Mouse (Mus musculus): ENCODE data around the gene Por. TPM values are rescaled to one million over a fixed set of nuclear protein-coding genes. Genes with fewer than 3 reads are reported as not detected.

Gene Por
- total RNA-seq, 2 experiments from 2014 or later, result 23.5 to 39.7 TPM

DNA sequence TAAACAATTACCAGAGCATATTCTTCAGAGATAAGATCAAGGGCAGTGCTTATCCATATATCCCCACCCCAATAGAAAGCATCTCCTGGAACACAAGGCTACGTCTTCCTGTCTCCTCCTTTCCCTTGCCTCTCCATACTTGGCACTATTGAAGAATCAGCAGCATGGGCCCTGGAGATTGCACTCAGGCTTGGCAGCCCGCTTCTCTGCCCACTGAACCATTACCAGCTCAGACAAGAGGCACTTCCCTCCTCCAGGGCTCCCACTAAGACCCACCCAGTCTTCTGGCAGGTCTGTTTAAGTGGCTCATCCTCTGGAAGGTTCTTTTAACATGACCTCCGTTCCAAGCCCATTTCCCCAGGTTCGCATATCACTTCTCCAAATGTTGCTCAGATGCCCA, 106.7 kb downstream of the Por start:
- no peak for DNase-seq

DNA sequence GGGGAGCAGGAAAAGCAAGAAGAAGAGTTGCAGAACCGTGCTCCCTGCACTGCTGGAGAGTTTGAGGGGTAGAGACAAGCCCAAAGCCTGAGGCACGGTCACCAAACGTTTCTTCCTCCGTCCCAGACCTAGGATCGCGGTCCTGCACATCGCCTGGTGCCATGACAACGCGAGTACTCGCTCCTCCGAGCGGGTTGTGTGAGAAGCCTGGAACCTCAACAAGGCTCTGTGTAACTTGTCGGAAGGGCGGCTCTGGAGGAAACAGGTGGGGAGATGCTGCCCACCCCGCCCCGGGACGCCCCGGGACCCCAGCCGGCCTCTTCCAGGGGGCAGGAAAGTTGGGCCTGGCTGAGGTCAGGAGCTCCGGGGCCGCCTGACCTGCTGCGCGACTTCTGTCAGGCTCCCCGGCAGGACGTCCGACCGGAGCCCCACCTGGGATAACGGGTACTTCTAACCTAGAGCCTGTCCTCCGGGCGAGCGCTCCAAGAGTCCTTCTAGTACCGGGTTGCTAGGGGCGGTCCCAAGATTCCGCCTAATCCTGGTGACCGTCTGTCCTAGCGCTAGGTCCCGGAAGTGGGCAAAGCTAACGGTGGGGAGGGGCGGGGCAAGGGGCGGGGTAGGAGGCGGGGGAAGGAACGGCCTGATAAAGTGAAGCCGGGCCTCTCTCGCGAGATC, 108.1 kb downstream of the Por start, which contains the start of gene Styxl1:
Gene Styxl1 (minus strand): TSS at position 590 of the 675 bp plus-strand sequence.
- DNase-seq, result no peak

DNA sequence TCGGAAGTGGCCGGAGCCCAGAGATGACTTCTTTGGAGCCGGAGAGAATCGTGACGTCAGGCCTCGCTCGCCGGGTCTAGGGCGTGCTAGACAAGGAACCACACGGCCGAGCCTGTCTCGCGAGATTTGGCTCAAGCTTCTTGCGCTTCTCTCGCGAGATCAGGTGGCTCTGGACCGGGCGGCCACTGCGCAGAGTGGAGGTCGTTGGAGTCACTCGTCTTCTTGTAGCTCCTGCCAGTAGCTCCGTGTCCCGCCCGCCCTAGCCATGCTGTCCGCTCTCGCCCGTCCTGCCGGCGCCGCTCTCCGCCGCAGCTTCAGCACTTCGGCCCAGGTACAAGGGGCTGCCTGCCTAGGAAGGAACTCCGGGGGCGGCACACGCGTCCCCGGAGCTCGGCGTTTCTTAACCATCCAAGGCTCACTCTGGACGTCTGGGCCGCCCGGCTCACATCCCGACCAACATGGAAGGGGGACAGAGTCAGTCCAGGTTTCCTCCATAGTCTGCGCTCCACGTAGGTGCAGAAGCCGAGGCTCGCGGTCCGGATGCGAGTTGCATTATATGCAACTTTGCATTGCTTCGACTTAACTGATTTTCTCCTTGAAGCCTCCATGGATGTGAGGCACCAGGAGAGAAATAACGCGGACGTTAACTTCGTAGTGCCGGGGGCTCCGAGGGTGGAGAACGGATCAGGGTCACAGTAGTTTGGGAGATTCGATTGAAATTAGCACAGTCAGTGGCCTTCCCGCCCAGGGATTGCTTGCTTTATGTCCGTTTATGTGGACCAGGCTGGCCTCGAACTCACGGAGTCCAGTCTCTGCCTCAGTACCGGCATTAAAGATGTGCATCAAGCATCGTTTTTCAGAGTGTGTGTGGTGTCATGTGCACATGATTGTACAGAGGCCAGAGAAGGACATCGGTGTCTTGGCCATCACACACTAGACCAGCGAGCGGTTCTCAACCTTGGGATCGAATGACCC, 108.9 kb downstream of the Por start, which contains the start of gene Mdh2:
Gene Mdh2 (plus strand): TSS at position 10 of the 975 bp plus-strand sequence.
- DNase-seq, result peak; percentile 99

DNA sequence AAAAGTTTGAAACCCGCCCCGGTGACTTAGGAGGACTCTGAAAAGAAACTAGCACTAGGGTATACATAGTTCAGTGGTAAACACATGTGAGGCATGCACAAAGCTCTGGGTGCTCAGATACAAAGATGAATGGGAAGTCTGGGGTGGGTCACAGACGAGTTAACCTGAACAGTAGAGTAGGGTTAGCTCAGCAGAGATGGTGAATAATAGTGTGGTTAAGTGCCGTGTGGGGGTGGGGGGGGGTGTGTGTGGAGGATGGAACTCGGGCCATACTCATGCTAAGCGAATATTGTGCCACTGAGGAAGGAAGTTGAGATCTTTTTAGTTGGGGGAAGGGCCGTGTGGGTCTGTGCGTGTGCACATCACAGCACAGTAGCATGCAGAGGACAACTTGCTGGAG, 110.5 kb downstream of the Por start:
- DNase-seq, result no peak

DNA sequence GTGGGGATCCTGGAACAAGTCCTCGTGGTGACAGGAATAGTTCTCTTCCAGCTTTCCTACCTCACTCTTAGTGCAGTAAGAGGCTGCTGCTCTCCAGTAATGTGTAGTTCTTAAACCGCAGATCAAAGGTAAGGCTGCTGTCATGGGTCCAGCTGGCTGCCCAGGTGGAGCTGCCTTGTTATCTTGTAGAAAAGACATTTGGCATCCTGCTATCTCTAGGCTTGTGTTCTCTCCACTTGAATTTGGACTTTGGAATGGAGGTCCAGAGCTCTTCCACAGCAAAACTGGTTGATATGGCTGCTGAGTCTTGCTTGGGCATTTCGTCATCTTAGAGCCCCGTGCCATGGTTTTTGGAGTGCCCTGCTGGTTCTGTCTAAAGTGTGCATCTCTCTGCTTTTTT, 113.1 kb downstream of the Por start:
- DNase-seq, result no peak

Small RNAs within 50 kb of the gene (microRNA-seq; reads per million reads assigned to microRNA genes)
- 0 reads per million in 2 experiments for gene Mir7034 (ENCODE audit: borderline replicate concordance in 2 of 2)

Other genes starting within 250 kb of the Por start
- 10 to 100 TPM; 24.6 to 28.7 TPM for gene Hip1, start 124.9 kb upstream of the Por start, total RNA-seq (2021)
- gene Ccl26, start 106.5 kb upstream of the Por start, total RNA-seq (2021), result not detected
- gene Ccl24, start 97.0 kb upstream of the Por start, total RNA-seq (2021), result 1 to 10 TPM in 1 of 2 experiments, under 1 TPM in 1; 0.61 to 1.1 TPM
- 10 to 100 TPM in 1 of 2 experiments, 1 to 10 TPM in 1; 9.9 to 11.8 TPM for gene Rhbdd2, start 37.4 kb upstream of the Por start, total RNA-seq (2021)
- 10 to 100 TPM in 1 of 2 experiments, 1 to 10 TPM in 1; 5.6 to 10.5 TPM for gene Tmem120a, start 74.4 kb downstream of the Por start, total RNA-seq (2021)
- not detected for gene Styxl1, start 108.4 kb downstream of the Por start, total RNA-seq (2021)
- gene Mdh2, start 108.4 kb downstream of the Por start, total RNA-seq (2021), result 1,000 to 10,000 TPM; 1,176 to 1,179 TPM
- gene Srrm3, start 136.9 kb downstream of the Por start, total RNA-seq (2021), result under 1 TPM; 0.08 to 0.21 TPM
- 100 to 1,000 TPM; 290 to 454 TPM for gene Hspb1, start 217.9 kb downstream of the Por start, total RNA-seq (2021)